Mouse (Mus musculus) forebrain, embryonic 15.5 days (tissue): ENCODE measurements around the gene Mia. TPM values are rescaled to one million over a fixed set of nuclear protein-coding genes. Genes with fewer than 3 reads are reported as not detected.
A peak's percentile ranks its signal among the peaks of the same experiment; 100 is the strongest.

Experiments used
- ATAC-seq: fragments of 200-750 bp; cut with Nextera tagmentation; replicated peaks from 2 replicates; pipeline ENCODE4 v1.8.0; 2017; ENCODE audit warnings: mild to moderate bottlenecking, moderate TSS enrichment, moderate library complexity
- H3K27ac ChIP-seq: fragments of 300-500 bp; sonication (generic); replicated peaks from 2 replicates; pipeline ENCODE4 v1.5.1; 2015; ENCODE audit warnings: mild to moderate bottlenecking, inconsistent platforms
- H3K27me3 ChIP-seq: fragments of 300-500 bp; sonication (generic); 2 replicates; pipeline ENCODE4 v1.6.1; 2015; ENCODE audit warnings: inconsistent platforms
- H3K36me3 ChIP-seq: fragments of 300-500 bp; sonication (generic); 2 replicates; pipeline ENCODE4 v1.6.1; 2015; ENCODE audit warnings: mild to moderate bottlenecking, inconsistent platforms
- H3K4me1 ChIP-seq: fragments of 300-500 bp; sonication (generic); 2 replicates; pipeline ENCODE4 v1.6.1; 2015; ENCODE audit warnings: inconsistent platforms
- H3K4me2 ChIP-seq: fragments of 300-500 bp; sonication (generic); replicated peaks from 2 replicates; pipeline ENCODE4 v1.6.1; 2015; ENCODE audit warnings: mild to moderate bottlenecking, inconsistent platforms
- H3K4me3 ChIP-seq: fragments of 300-500 bp; sonication (generic); 2 replicates; pipeline ENCODE4 v1.5.1; 2015; ENCODE audit warnings: mild to moderate bottlenecking, inconsistent platforms
- H3K9ac ChIP-seq: fragments of 300-500 bp; sonication (generic); replicated peaks from 2 replicates; pipeline ENCODE4 v1.6.1; 2015; ENCODE audit warnings: mild to moderate bottlenecking, inconsistent platforms
- H3K9me3 ChIP-seq: fragments of 300-500 bp; sonication (generic); 2 replicates; pipeline ENCODE4 v1.6.1; 2016; ENCODE audit warnings: inconsistent platforms
- WGBS: fragments of 180-500 bp; shearing (Covaris S2); methylation state at CpG from one replicate; pipeline ENCODE4 v1.1.7; 2015; ENCODE audit warnings: mixed read lengths; 5-methylcytosine and 5-hydroxymethylcytosine counted together
- polyA plus RNA-seq: library from polyadenylated mRNA; unstranded; fragments of >200 nt; fragmentation: Nextera tagmentation; extraction: Ambion mirVana; gene quantifications from 2 replicates; pipeline ENCODE4 v1.2.1, GENCODE M21; 2015

The Mia gene
- polyA plus RNA-seq, 1 experiment from 2014 or later = 14.8 TPM

DNA sequence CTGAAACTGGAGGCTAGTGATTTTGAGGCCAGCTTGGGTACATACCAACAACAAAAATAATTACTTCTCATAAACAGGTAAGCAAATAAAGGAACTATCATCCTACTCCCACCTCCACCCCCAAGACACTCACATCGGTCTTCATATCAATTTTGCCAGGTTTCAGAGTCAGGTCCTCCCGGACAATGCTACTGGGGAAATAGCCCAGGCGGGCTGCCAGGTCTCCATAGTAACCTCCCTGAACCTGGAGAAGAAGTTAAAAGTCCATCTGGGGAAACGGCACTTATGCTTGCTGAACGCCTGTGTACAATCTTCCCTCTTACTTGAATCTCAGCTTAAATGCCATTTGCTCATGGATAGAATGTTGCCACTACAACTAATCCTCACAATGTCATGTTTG lies 921 bp downstream of the Mia start:
- H3K4me2 ChIP-seq = no peak overlapping the region
- H3K9me3 ChIP-seq = no peaks in the 10 kb centered on the region
- H3K27ac ChIP-seq = peak overlapping the region; percentile 96; the same call in 1 of the 2 replicates
- H3K36me3 ChIP-seq = peaks cover 18% of the 10 kb centered on the region
- WGBS = 50% methylated on average over 5 of the region's 5 CpGs
- ATAC-seq = no peak
- no peak overlapping the region for H3K9ac ChIP-seq
- no peaks in the 10 kb centered on the region for H3K27me3 ChIP-seq
- H3K4me1 ChIP-seq = peaks cover 19% of the 10 kb centered on the region
- no peak overlapping the region for H3K4me3 ChIP-seq

GRCm38 (mm10) chr7:27179217-27179918 lies 1.6 kb downstream of the Mia start:
- H3K4me2 ChIP-seq = peak overlapping the region; percentile 53
- peak overlapping the region; percentile 42; the same call in 1 of the 2 replicates for H3K9ac ChIP-seq
- H3K36me3 ChIP-seq = peaks cover 16% of the 10 kb centered on the region
- H3K4me3 ChIP-seq = peak overlapping the region; percentile 84
- WGBS = 47% methylated on average over 16 of the region's 16 CpGs
- no peaks in the 10 kb centered on the region for H3K27me3 ChIP-seq
- peak overlapping the region; percentile 96 for H3K27ac ChIP-seq
- H3K9me3 ChIP-seq = no peaks in the 10 kb centered on the region
- ATAC-seq = no peak
- peaks cover 19% of the 10 kb centered on the region for H3K4me1 ChIP-seq

GRCm38 (mm10) chr7:27178324-27179216 lies 2.4 kb downstream of the Mia start, which contains the start of gene Rab4b:
Gene Rab4b, minus strand, starts transcription at chr7:27178896.
- Histone ChIP-seq H3K36me3 (peaks cover 19% of the 10 kb centered on the region; the same call in 1 of the 2 replicates), H3K9ac (peak within 1 kb of the TSS; percentile 62), H3K27me3 (no peaks in the 10 kb centered on the region), H3K4me2 (peak within 1 kb of the TSS; percentile 53), H3K27ac (peak within 1 kb of the TSS; percentile 96), H3K4me1 (peaks cover 19% of the 10 kb centered on the region), H3K9me3 (no peaks in the 10 kb centered on the region), H3K4me3 (peak within 1 kb of the TSS; percentile 84)
- WGBS = 1% methylated on average over 52 of the region's 53 CpGs
- ATAC-seq = peak; percentile 98

DNA sequence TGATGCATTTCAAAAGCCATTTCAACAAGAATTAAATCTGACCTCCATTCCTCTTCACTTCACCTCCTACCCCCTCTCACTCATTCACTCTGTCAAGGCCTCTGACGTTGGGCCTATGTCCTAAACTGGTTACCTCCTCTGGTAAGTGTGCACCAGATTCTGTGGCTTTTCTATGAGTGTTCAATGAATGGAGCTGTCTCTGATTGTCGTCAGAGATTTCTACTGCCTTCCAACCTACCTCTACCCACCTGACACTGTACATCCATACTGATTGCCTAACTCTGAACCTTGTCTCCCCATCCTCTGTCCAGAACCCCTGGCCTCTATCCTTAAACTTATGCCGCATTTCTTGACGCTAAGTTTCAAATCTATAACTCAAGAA lies 3.0 kb downstream of the Mia start:
- peak overlapping the region; percentile 84 for H3K4me3 ChIP-seq
- no peaks in the 10 kb centered on the region for H3K27me3 ChIP-seq
- H3K4me2 ChIP-seq = peak overlapping the region; percentile 53
- H3K9ac ChIP-seq = peak overlapping the region; percentile 62
- H3K4me1 ChIP-seq = peaks cover 19% of the 10 kb centered on the region
- ATAC-seq = no peak
- 21% methylated on average over 4 of the region's 4 CpGs for WGBS
- H3K9me3 ChIP-seq = no peaks in the 10 kb centered on the region
- H3K27ac ChIP-seq = peak overlapping the region; percentile 96
- H3K36me3 ChIP-seq = peaks cover 19% of the 10 kb centered on the region

DNA sequence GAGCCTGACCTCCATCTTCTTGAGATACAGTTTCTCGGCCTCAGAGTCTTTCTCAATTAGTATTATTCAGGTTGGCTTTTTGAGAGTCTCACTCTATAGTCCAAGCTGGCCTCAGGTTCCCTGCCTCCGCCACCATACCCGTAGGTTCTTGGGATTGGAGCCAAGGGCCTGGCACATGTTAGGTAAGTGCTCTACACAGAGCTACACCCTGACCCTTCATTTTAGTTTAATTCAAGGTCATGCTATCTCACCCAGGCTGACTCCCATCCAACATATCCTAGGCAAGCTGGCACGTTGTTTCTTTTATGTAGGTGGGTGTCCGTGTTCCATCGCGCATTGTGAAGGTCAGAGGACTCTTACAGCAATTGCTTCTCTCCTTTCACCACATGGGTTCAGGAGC lies 6.1 kb downstream of the Mia start:
- Histone ChIP-seq H3K4me1 (peaks cover 16% of the 10 kb centered on the region), H3K9me3 (no peaks in the 10 kb centered on the region), H3K4me3 (no peak overlapping the region), H3K27me3 (no peaks in the 10 kb centered on the region), H3K36me3 (peaks cover 33% of the 10 kb centered on the region), H3K4me2 (no peak overlapping the region), H3K27ac (no peak overlapping the region), H3K9ac (no peak overlapping the region)
- 94% methylated on average over 7 of the region's 7 CpGs for WGBS
- ATAC-seq = no peak

GRCm38 (mm10) chr7:27174496-27174895 lies 6.5 kb downstream of the Mia start:
- H3K27ac ChIP-seq = no peak overlapping the region
- no peak overlapping the region for H3K4me3 ChIP-seq
- no peaks in the 10 kb centered on the region for H3K9me3 ChIP-seq
- peaks cover 34% of the 10 kb centered on the region for H3K36me3 ChIP-seq
- no peak overlapping the region for H3K9ac ChIP-seq
- H3K4me2 ChIP-seq = no peak overlapping the region
- 93% methylated on average over 15 of the region's 15 CpGs for WGBS
- H3K27me3 ChIP-seq = no peaks in the 10 kb centered on the region
- H3K4me1 ChIP-seq = peaks cover 13% of the 10 kb centered on the region
- no peak for ATAC-seq

DNA sequence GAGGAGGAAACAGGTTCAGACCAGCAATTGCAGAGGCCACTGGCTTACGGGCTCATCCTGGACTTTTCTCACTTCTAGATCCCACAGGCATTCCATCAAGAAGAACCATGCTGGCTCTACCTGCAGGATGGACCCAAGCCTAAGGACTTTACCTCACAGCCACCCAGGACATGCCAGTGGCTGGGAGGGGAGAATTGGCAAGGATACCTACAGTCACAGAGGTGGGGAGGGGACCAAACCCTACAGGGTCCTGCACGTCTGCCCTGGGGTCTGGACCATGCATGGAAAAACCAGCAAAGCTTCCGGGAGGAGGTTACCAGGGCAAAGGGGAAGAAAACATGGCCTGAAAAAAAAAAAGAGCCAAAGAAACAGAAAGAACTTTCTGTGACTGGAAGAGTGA lies 10.0 kb downstream of the Mia start:
- ATAC-seq = no peak
- Histone ChIP-seq H3K27ac (no peak overlapping the region), H3K9me3 (no peaks in the 10 kb centered on the region), H3K27me3 (no peaks in the 10 kb centered on the region), H3K4me1 (peaks cover 8% of the 10 kb centered on the region), H3K4me2 (no peak overlapping the region), H3K9ac (no peak overlapping the region), H3K36me3 (peaks cover 34% of the 10 kb centered on the region), H3K4me3 (no peak overlapping the region)
- 91% methylated on average over 3 of the region's 3 CpGs for WGBS

- Histone ChIP-seq H3K4me3 (no peak overlapping the region), H3K27ac (no peak overlapping the region), H3K4me2 (no peak overlapping the region), H3K9ac (no peak overlapping the region), H3K27me3 (no peaks in the 10 kb centered on the region), H3K4me1 (peaks cover 32% of the 10 kb centered on the region), H3K36me3 (peaks cover 23% of the 10 kb centered on the region), H3K9me3 (no peaks in the 10 kb centered on the region)
- 97% methylated on average over 5 of the region's 5 CpGs for WGBS
- ATAC-seq = no peak
Observed at GRCm38 (mm10) chr7:27168371-27168770, 12.6 kb downstream of the Mia start.

DNA sequence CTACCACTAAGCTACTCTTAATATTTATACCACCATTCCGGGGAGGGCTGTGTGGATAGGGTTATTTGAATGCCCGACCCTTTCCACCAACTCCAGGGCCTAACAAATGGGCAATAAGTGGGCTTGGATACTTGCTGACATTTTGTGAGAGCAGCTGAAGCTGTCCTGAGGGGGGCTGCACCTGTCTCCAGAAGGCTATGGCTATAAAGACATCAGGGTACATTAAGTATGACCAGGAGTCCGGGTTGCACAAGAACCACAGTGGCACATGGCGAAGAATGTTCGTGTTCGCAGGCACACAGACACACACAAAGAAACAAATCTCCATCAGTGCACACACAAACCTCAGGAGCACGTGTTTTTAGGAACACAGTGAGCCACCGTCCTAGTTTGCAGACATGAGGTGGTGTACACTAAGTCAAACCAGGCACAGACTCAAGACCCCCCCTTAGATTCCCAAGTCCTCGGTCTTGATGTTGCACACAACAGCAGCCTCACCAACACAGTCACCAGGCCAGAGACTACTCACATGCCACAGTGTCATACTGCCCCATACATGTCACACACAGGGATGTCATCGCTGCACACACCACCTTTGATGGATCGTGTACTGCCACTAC lies 13.4 kb downstream of the Mia start:
- H3K4me1 ChIP-seq = peaks cover 40% of the 10 kb centered on the region
- H3K27me3 ChIP-seq = no peaks in the 10 kb centered on the region
- peak overlapping the region; percentile 86 for H3K9ac ChIP-seq
- H3K4me2 ChIP-seq = peak overlapping the region; percentile 85
- ATAC-seq = no peak
- H3K27ac ChIP-seq = peak overlapping the region; percentile 97
- WGBS = 75% methylated on average over 11 of the region's 11 CpGs
- H3K4me3 ChIP-seq = peak overlapping the region; percentile 90
- H3K9me3 ChIP-seq = no peaks in the 10 kb centered on the region
- peaks cover 16% of the 10 kb centered on the region for H3K36me3 ChIP-seq

DNA sequence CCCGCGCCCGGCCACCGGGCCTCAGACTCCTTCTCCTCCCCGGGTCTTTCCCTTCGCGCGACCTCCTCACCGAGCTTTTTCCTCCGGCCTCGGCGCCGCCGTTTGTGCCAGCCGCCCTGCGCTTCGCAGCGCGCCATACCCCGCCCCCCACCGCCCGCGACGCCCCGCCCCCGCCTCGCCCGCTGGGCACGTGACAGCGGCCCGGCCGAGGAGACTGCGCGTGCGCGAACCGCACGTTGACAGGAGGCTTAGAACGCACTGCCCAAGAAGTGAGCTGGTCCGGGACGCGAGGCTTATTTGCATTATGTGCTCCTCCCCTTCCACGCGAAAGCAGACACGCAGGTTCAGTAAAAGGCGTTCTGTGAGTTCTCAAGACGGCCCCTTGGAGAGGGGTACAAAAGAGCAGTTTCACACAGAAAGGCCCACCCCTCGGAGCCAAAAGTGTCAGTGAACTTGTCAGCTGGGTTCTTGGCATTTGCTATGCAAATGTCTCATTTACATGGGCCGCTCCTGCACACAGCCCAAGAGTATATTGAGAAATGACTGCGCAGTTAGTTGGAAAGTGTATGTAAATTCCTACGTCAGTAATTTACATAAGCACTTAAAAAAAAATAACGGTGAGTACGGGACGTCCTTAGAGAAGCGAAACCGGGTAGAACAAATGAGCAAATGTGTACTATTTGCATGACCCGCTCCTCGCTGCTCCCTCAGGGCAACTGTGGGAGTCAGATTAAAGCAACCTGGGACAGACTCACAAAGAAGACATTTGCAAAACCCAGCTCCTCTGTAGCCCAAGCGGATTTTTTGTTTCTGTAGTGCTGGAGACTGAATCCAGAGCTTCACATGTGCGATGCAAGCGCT lies 14.1 kb downstream of the Mia start, which contains the start of gene Egln2:
Gene Egln2, minus strand, starts transcription at position 189 of the 861 bp plus-strand sequence.
- H3K4me3 ChIP-seq = peak within 1 kb of the TSS; percentile 90
- H3K9ac ChIP-seq = peak within 1 kb of the TSS; percentile 86
- no peaks in the 10 kb centered on the region for H3K27me3 ChIP-seq
- no peaks in the 10 kb centered on the region for H3K9me3 ChIP-seq
- peak; percentile 81 for ATAC-seq
- peak within 1 kb of the TSS; percentile 85 for H3K4me2 ChIP-seq
- peaks cover 47% of the 10 kb centered on the region for H3K4me1 ChIP-seq
- peaks cover 11% of the 10 kb centered on the region for H3K36me3 ChIP-seq
- 1% methylated on average over 60 of the region's 61 CpGs for WGBS
- peak within 1 kb of the TSS; percentile 97 for H3K27ac ChIP-seq

GRCm38 (mm10) chr7:27166229-27166613 lies 14.7 kb downstream of the Mia start:
- H3K4me2 ChIP-seq = peak overlapping the region; percentile 85
- H3K4me3 ChIP-seq = peak overlapping the region; percentile 90
- peaks cover 52% of the 10 kb centered on the region for H3K4me1 ChIP-seq
- ATAC-seq = peak; percentile 58
- under 1% methylated on average over 42 of the region's 43 CpGs for WGBS
- H3K9me3 ChIP-seq = no peaks in the 10 kb centered on the region
- no peaks in the 10 kb centered on the region for H3K27me3 ChIP-seq
- H3K36me3 ChIP-seq = peaks cover 11% of the 10 kb centered on the region; the same call in 1 of the 2 replicates
- H3K27ac ChIP-seq = peak overlapping the region; percentile 97
- H3K9ac ChIP-seq = peak overlapping the region; percentile 86
